In the genomic region with DNA sequence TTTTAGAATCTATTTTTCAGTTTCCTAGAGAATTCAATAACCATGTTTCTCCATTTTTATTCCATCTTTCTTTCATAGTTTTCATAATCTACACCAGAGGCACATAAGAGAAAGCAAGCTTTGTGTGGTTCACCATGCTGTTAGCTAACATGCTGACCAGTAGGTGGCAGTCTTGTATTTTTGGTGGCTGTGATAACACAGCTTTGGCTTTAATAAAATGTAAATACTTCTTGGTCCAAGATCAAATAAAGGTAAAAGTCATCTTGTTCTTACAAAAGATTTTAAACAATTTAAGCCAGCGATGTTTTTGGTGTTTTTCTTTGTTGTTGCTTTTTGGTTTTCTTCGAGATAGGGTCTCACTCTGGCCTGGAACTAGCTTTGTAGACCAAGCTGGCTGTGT, we compare ENCODE assay signal across 10 mouse cellular contexts. TPM values are rescaled to one million over a fixed set of nuclear protein-coding genes. Genes with fewer than 3 reads are reported as not detected.
A peak's percentile ranks its signal among the peaks of the same experiment; 100 is the strongest.
DNase-seq lines count a peak whose midpoint lies in the region; ATAC-seq lines count a peak whose summit lies in the region.
"Had no signal": no experiment of that assay in that cellular context is flagged by ENCODE, and none has a peak within 500 bp of the region (broad histone marks: within the 10 kb centered on the region; RNA-seq: fewer than 3 reads in every experiment).

No protein-coding gene starts in this region.

- H3K4me3 ChIP-seq in intestine, embryonic 15.5 days (replicated peaks) = no peak overlapping the region
- H3K4me3 ChIP-seq in intestine, embryonic 16.5 days (ENCODE audit: low read length) = no peak overlapping the region
- H3K4me3 ChIP-seq: erythroblast, embryonic 14.5 days; megakaryocyte, embryonic 14.5 days had no signal

- no peaks in the 10 kb centered on the region for H3K36me3 ChIP-seq in intestine, embryonic 15.5 days
- no peaks in the 10 kb centered on the region for H3K36me3 ChIP-seq in intestine, embryonic 16.5 days (ENCODE audit: control insufficient read depth, insufficient read depth, low read length)

- ATAC-seq in intestine, embryonic 15.5 days = peak; percentile 68; the same call in 1 of the 2 replicates
- no peak for ATAC-seq in intestine, embryonic 16.5 days

- H3K9me3 ChIP-seq in intestine, embryonic 15.5 days = no peaks in the 10 kb centered on the region
- H3K9me3 ChIP-seq in intestine, embryonic 16.5 days (ENCODE audit: control insufficient read depth, low read length) = no peaks in the 10 kb centered on the region

- H3K4me2 ChIP-seq in intestine, embryonic 15.5 days (replicated peaks) = no peak overlapping the region
- H3K4me2 ChIP-seq in intestine, embryonic 16.5 days (ENCODE audit: low read depth, low read length) = no peak overlapping the region

- H3K4me1 ChIP-seq in intestine, embryonic 15.5 days (replicated peaks) = no peaks in the 10 kb centered on the region
- H3K4me1 ChIP-seq in intestine, embryonic 16.5 days (ENCODE audit: control insufficient read depth, insufficient read depth, low read length) = no peaks in the 10 kb centered on the region
- H3K4me1 ChIP-seq: megakaryocyte, embryonic 14.5 days had no signal

- no peak overlapping the region for H3K9ac ChIP-seq in intestine, embryonic 15.5 days
- H3K9ac ChIP-seq in intestine, embryonic 16.5 days (ENCODE audit: low read depth, low read length) = no peak overlapping the region

- WGBS in intestine, embryonic 15.5 days = 51% methylated on average over 2 of the region's 2 CpGs
- 43% methylated on average over 2 of the region's 2 CpGs for WGBS in intestine, embryonic 16.5 days

- DNase-seq in ES-CJ7 (ENCODE audit: low read depth, low spot score) = peak; percentile 49
- peak; percentile 62 for DNase-seq in c-Kit-positive CD71-negative TER-119-negative erythroid progenitor cells, embryonic 14.5 days (ENCODE audit: low read depth)
- peak; percentile 70 for DNase-seq in forelimb bud, embryonic 11.5 days (ENCODE audit: low read depth, low spot score)
- DNase-seq in layer of hippocampus, adult 9-10 months (ENCODE audit: low spot score) = peak; percentile 18
- peak; percentile 66 for DNase-seq in mesoderm, embryonic 11.5 days (ENCODE audit: low read depth, low spot score)
- DNase-seq in thymus, postnatal 14 days = peak; percentile 60

- no peak overlapping the region for H3K27ac ChIP-seq in intestine, embryonic 15.5 days
- no peak overlapping the region for H3K27ac ChIP-seq in intestine, embryonic 16.5 days (ENCODE audit: low read length)

- no peaks in the 10 kb centered on the region for H3K27me3 ChIP-seq in intestine, embryonic 15.5 days (replicated peaks)
- H3K27me3 ChIP-seq in intestine, embryonic 16.5 days (replicated peaks; ENCODE audit: control insufficient read depth, insufficient read depth, low read length) = no peaks in the 10 kb centered on the region

RNA-seq across cellular contexts. Expression of gene Slc17a2, which starts 14.3 kb away (rescaled TPM):
- 0.10 TPM in 1 of 2 replicates, not detected in the other for polyA plus RNA-seq in intestine, embryonic 15.5 days (2015; fragmentation: Nextera tagmentation; extraction: Ambion mirVana)
- polyA plus RNA-seq in intestine, embryonic 16.5 days (2015; fragmentation: Nextera tagmentation; extraction: Ambion mirVana) = 0.11 TPM in 1 of 2 replicates, not detected in the other
- polyA plus RNA-seq: erythroblast, embryonic 14.5 days had no signal

RNA-seq across cellular contexts. Expression of gene Trim38, which starts 22.8 kb away (rescaled TPM):
- polyA plus RNA-seq in intestine, embryonic 15.5 days (2015; fragmentation: Nextera tagmentation; extraction: Ambion mirVana) = not detected in 2 replicates
- polyA plus RNA-seq in intestine, embryonic 16.5 days (2015; fragmentation: Nextera tagmentation; extraction: Ambion mirVana) = 0.11 and 0.12 TPM in 2 replicates
- polyA plus RNA-seq: erythroblast, embryonic 14.5 days had no signal

RNA-seq across cellular contexts. Expression of gene Hist1h1a, which starts 29.1 kb away (rescaled TPM):
- polyA plus RNA-seq in intestine, embryonic 15.5 days (2015; fragmentation: Nextera tagmentation; extraction: Ambion mirVana) = 1.2 and 2.2 TPM in 2 replicates
- polyA plus RNA-seq in intestine, embryonic 16.5 days (2015; fragmentation: Nextera tagmentation; extraction: Ambion mirVana) = 0.38 and 0.99 TPM in 2 replicates

RNA-seq across cellular contexts. Expression of gene Hist1h3a, which starts 30.3 kb away (rescaled TPM):
- polyA plus RNA-seq in intestine, embryonic 15.5 days (2015; fragmentation: Nextera tagmentation; extraction: Ambion mirVana) = 4.3 and 6.4 TPM in 2 replicates
- 3.1 and 4.2 TPM in 2 replicates for polyA plus RNA-seq in intestine, embryonic 16.5 days (2015; fragmentation: Nextera tagmentation; extraction: Ambion mirVana)

RNA-seq across cellular contexts. Expression of gene Hist1h4a, which starts 31.5 kb away (rescaled TPM):
- 0.48 and 1.3 TPM in 2 replicates for polyA plus RNA-seq in intestine, embryonic 15.5 days (2015; fragmentation: Nextera tagmentation; extraction: Ambion mirVana)
- 0.60 TPM in 1 of 2 replicates, not detected in the other for polyA plus RNA-seq in intestine, embryonic 16.5 days (2015; fragmentation: Nextera tagmentation; extraction: Ambion mirVana)

Comparison
In these comparisons a context has a peak if more than half of its experiments do, and no peak if none do; other contexts are left out.
1. DNase-seq: peak in every context shown above with its lines; median percentile 70 in forelimb bud, embryonic 11.5 days; 66 in mesoderm, embryonic 11.5 days; 62 in c-Kit-positive CD71-negative TER-119-negative erythroid progenitor cells, embryonic 14.5 days; 60 in thymus, postnatal 14 days; 49 in ES-CJ7; 18 in layer of hippocampus, adult 9-10 months.